Comparison of ENCODE assay signal across 19 mouse cellular contexts in genomic region chr2:6505531-6505930, GRCm38 (mm10).
DNase-seq lines count a peak whose midpoint lies in the region; ATAC-seq lines count a peak whose summit lies in the region.
"Had no signal": no experiment of that assay in that cellular context is flagged by ENCODE, and none has a peak within 500 bp of the region (broad histone marks: within the 10 kb centered on the region; RNA-seq: fewer than 3 reads in every experiment).

No protein-coding gene starts in this region.

- no peak overlapping the region for H3K4me2 ChIP-seq in kidney, embryonic 16.5 days (replicated peaks; ENCODE audit: low read depth, low read length)
- H3K4me2 ChIP-seq in neural tube, embryonic 14.5 days (ENCODE audit: low read depth, low read length), result no peak overlapping the region
- H3K4me2 ChIP-seq: embryonic facial prominence, embryonic 13.5 days; intestine, embryonic 15.5 days had no signal

- ATAC-seq in kidney, embryonic 16.5 days (ENCODE audit: low FRiP score, low TSS enrichment), result peak; percentile 29; the same call in 1 of the 2 replicates
- peak; percentile 38 for ATAC-seq in neural tube, embryonic 14.5 days (ENCODE audit: low read depth)
- ATAC-seq: intestine, embryonic 15.5 days had no signal

- 82% methylated on average over 12 of the region's 12 CpGs for WGBS in kidney, embryonic 16.5 days
- WGBS in neural tube, embryonic 14.5 days, result 65% methylated on average over 12 of the region's 12 CpGs

- no peak overlapping the region for H3K27ac ChIP-seq in kidney, embryonic 16.5 days (ENCODE audit: low read length)
- peak overlapping the region; percentile 77; the same call in 1 of the 2 replicates for H3K27ac ChIP-seq in neural tube, embryonic 14.5 days (ENCODE audit: low read depth, low read length)
- H3K27ac ChIP-seq: embryonic facial prominence, embryonic 13.5 days; gastrocnemius, adult 2 months; intestine, embryonic 15.5 days; kidney, postnatal 0 days had no signal

- no peaks in the 10 kb centered on the region for H3K36me3 ChIP-seq in kidney, embryonic 16.5 days (ENCODE audit: insufficient read depth, low read length)
- H3K36me3 ChIP-seq in neural tube, embryonic 14.5 days (ENCODE audit: control insufficient read depth, insufficient read depth, low read length), result no peaks in the 10 kb centered on the region
- H3K36me3 ChIP-seq: embryonic facial prominence, embryonic 13.5 days; G1E; intestine, embryonic 15.5 days had no signal

- intact Hi-C loops in heart, postnatal 10 days (cut with DNase I), result no loop called here

- H3K9ac ChIP-seq in kidney, embryonic 16.5 days (replicated peaks; ENCODE audit: low read length), result no peak overlapping the region
- H3K9ac ChIP-seq in neural tube, embryonic 14.5 days (replicated peaks; ENCODE audit: low read depth, low read length), result no peak overlapping the region
- H3K9ac ChIP-seq: embryonic facial prominence, embryonic 13.5 days; intestine, embryonic 15.5 days had no signal

- no peaks in the 10 kb centered on the region for H3K27me3 ChIP-seq in kidney, embryonic 16.5 days (ENCODE audit: insufficient read depth, low read length)
- no peaks in the 10 kb centered on the region for H3K27me3 ChIP-seq in neural tube, embryonic 14.5 days (ENCODE audit: control insufficient read depth, insufficient read depth, low read length)
- H3K27me3 ChIP-seq: embryonic facial prominence, embryonic 13.5 days; intestine, embryonic 15.5 days had no signal

- H3K4me3 ChIP-seq in kidney, embryonic 16.5 days (ENCODE audit: low read length), result no peak overlapping the region
- H3K4me3 ChIP-seq in neural tube, embryonic 14.5 days (ENCODE audit: low read depth, low read length), result no peak overlapping the region
- H3K4me3 ChIP-seq: embryonic facial prominence, embryonic 13.5 days; gastrocnemius, adult 2 months; intestine, embryonic 15.5 days had no signal

- DNase-seq in heart, adult 11 months, result peak; percentile 79
- DNase-seq in heart, postnatal 10 days, result no peak
- DNase-seq in kidney, adult 8-10 months, result no peak
- DNase-seq in ZHBTc4 (ENCODE audit: low read depth, low spot score), result peak; percentile 11
- no peak for DNase-seq in ovary, adult 18-20 months (ENCODE audit: low spot score)
- DNase-seq: adrenal gland, postnatal 36 days; cerebellum, adult 11-12 months; cerebellum, postnatal 14 days; gastrocnemius, adult 2 months; liver; lung, postnatal 14 days; right cerebral cortex, postnatal 25 days; thymus, postnatal 14 days had no signal

- 0 out of 2 replicates have a peak, but pooled peaks cover 4% of the 10 kb centered on the region for H3K4me1 ChIP-seq in kidney, embryonic 16.5 days (ENCODE audit: insufficient read depth, low read length)
- H3K4me1 ChIP-seq in neural tube, embryonic 14.5 days (ENCODE audit: control insufficient read depth, insufficient read depth, low read length), result peaks cover 15% of the 10 kb centered on the region; the same call in 1 of the 2 replicates
- H3K4me1 ChIP-seq: intestine, embryonic 15.5 days had no signal

- H3K9me3 ChIP-seq in kidney, embryonic 16.5 days (ENCODE audit: low read length), result no peaks in the 10 kb centered on the region
- H3K9me3 ChIP-seq in neural tube, embryonic 14.5 days (ENCODE audit: control insufficient read depth, low read length), result no peaks in the 10 kb centered on the region
- H3K9me3 ChIP-seq: embryonic facial prominence, embryonic 13.5 days; G1E; intestine, embryonic 15.5 days had no signal

Comparison
In these comparisons a context has a peak if more than half of its experiments do, and no peak if none do; other contexts are left out.
1. DNase-seq: peak in heart, adult 11 months (single experiment) and ZHBTc4 (single experiment); none in heart, postnatal 10 days (0 of 2), kidney, adult 8-10 months (0 of 2) and ovary, adult 18-20 months (single experiment).